Mouse (Mus musculus): ENCODE measurements around the gene Trpc4ap.
A peak's percentile ranks its signal among the peaks of the same experiment; 100 is the strongest.

Trpc4ap gene

DNA sequence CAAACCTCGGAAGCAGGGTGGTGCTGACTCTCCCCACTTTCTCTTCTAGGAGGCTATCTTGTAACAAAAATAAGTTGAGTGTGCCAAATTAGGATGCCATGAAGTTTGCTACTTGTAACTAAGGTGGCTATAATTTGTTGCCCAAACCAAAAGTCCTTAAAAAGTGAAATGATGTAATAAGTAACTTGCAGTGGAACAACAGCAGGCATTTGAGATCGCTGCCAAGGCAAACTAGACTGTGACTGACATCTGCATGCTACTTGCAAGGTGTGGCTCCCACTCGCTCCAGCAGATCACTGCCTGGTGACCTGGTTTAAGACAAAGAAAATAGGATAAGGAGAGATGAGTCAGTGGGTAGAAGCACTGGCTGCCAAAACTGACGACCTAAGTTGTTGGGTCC is 952 bp upstream of the Trpc4ap start:
- DNase-seq, result no peak

DNA sequence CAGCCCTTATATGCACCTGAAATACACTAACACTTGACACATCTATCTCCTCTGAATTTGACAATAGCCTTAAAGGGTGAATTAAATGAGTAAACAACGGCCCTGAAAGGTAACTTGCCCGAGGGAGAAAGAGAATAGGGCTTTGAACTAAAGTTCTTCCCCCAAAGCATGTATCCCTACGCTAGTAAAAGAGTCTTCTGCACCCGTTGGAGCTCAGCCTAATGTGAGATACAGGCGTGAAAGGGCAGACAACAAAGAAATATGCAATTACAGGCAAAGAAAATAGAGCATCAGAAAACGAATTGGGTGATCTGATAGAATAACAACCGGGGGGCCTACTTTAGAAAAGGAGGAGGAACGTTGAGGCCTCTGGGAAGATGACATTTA is 855 bp downstream of the Trpc4ap start:
- DNase-seq, result no peak

GRCm38 (mm10) chr2:155689211-155689610 is 3.0 kb downstream of the Trpc4ap start:
- DNase-seq, result no peak

- DNase-seq, result no peak
Measured at GRCm38 (mm10) chr2:155687746-155688145, 4.4 kb downstream of the Trpc4ap start.

- DNase-seq, result no peak
Measured at GRCm38 (mm10) chr2:155686572-155686971, 5.6 kb downstream of the Trpc4ap start.

- DNase-seq, result no peak
Measured at GRCm38 (mm10) chr2:155683821-155684220, 8.4 kb downstream of the Trpc4ap start.

GRCm38 (mm10) chr2:155683137-155683536 is 9.0 kb downstream of the Trpc4ap start:
- no peak for DNase-seq

DNA sequence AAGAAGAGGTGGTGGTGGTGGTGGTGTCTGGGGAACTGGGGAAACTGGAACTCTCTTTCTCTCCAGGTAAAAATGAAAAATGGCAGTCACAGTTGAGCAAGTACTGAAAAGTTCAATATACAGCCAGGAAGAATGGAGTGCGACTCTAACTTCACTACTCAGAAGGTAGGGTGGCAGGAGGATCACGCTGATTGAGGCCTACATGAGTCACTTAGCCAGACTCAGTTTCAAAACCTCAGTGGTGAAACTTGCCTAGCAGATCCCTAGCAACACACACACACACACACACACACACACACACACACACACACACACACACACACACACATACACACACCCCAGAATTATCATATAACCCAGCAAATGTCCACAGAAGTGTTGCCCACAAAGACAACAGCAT is 10.3 kb downstream of the Trpc4ap start:
- no peak for DNase-seq

- no peak for DNase-seq
Measured at GRCm38 (mm10) chr2:155681194-155681593, 11.0 kb downstream of the Trpc4ap start.

DNA sequence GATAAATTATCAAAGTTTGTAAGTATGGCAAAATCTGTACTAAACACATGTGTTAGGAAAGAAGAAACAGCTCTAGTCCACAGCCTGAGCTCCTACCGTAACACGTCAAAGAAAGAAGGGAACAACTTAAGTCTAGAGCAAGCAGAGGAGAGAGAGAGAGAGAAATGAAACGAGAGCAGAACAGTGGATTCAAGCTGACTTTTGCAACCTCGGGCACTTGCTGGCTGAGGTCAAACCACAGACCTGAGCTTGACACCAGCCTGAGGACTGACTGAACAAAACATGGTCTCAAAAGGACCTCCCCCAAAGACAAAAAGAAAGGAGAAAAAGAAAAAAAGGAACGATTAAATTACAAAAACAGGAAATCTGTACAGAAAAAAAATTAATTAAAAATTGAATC is 11.6 kb downstream of the Trpc4ap start:
- no peak for DNase-seq

- DNase-seq, result no peak
Measured at GRCm38 (mm10) chr2:155679586-155680110, 12.5 kb downstream of the Trpc4ap start.

- no peak for DNase-seq
Measured at GRCm38 (mm10) chr2:155675118-155675517, 17.1 kb downstream of the Trpc4ap start.

DNA sequence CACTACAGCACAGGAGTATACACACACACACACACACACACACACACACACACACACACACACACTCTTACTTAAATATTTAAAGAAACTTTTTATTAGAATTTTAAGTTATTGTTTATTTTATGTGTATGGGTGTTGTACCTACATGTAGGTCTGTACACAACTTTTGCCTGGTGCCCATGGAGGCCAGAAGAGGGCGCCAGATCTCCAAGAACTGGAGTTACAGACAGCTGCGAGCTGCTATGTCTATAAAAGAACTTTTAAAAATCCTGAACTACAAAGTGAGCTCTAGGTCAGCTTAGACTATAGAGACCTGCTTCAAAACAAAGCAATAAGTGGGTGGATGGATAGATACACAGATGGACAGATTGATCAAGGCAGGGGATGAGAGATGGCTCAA is 18.6 kb downstream of the Trpc4ap start:
- peak; percentile 81 to 82 for DNase-seq

DNA sequence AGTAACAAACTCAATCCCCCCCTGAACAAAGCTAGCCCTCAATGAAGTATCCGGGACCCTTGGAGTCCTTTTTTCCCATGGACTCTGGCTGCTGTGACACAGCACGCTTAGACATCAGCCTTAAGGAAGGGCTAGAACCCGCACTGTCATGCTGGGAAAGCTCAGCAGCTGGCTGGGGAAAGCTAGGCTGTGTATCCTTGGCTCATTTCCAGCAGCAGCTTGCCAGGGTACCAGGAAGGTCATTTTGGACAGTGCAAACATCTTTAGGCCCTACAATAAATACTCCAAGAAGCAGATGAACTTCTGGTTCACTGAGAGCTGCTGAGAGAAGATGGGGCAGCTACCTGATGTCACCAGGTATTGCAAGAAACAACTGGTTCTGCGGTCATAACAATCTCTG is 20.9 kb downstream of the Trpc4ap start:
- DNase-seq, result peak; percentile 49 to 59

DNA sequence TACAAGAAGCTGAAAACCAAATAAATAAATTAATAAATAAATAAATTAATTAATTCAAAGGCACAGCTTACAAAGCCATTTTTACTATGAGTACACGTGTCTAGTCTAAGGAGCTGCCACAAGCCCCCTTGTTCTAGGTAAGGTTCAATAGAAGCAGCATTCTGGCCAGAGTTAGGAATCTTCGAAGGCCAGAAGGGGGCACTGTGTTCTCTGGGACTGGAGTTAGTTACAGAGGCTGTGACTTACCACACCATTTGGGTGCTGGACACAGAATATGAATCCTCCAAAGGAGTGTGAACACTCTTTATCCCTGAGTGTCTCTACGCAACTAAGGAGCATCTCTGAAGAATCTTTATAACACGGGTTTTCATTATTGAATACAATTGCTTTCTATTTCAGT is 23.7 kb downstream of the Trpc4ap start:
- DNase-seq, result peak; percentile 65 to 71

- no peak for DNase-seq
Measured at GRCm38 (mm10) chr2:155667881-155668280, 24.3 kb downstream of the Trpc4ap start.

GRCm38 (mm10) chr2:155663910-155664460 is 28.2 kb downstream of the Trpc4ap start:
- no peak for DNase-seq

DNA sequence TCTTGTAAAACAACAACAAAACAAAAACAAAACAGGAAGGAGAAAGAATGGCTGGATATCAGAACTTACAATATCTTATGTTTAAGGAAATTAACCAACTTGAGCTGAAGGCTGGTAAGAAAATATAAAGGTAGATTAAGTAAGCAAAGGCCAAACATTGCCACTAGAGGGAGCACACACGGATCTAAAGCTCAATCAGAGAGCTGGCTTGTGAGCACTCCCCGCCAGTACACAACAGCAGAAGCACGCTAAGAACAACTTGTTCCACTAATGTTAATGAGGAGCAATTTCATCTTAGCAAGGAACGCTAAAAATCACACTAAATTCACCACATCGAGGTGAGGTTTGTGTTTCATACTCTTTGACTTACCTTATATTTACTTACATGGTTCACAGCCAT is 29.1 kb downstream of the Trpc4ap start:
- peak; percentile 79 to 82 for DNase-seq

DNA sequence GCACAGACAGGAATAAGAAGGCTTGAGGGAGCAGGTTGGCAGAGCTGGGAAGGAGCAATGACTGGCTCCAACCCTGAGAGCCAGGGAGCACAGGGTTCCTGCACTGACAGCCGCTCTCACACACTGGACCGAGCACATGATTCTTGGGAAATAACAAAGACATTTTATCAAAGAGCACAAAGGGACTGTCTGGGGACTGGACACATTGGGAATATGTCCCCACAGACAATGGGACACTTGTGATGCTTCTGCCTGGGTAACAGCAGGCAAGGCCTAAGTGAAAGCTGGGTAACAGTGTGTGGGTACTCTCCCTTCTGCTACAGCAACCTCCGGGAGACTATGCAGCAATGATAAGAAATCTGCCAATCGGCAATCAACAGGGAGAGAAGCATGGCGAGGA is 29.8 kb downstream of the Trpc4ap start:
- DNase-seq, result no peak

DNA sequence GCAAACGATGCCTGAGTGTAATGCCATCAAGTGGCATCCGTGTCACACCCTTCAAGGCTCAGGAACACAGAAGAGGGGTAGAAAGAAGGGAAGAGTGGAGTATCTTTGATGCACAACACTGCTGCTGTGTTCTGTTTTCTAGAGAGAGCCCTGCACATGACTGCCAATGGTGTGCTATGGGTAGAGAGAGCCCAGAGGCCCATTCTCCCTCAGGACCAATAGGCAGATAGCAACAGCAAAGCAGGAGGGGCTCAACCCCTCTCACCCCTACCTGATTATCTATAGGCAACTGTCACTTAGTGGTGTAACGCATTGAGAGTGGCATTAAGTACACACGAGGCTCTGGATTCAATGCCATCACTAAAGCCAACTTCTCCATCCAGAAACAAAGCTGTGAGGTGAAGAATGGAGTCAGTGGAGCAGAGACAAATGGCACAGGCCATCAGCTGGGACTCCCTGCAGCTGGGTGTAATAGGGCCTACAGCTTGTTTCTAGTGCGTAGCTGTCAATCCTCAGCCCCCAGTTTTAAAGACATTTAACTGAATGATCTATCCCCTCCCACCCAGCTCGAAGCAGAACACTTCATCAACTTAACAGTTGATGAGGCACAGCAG is 36.3 kb downstream of the Trpc4ap start:
- DNase-seq, result no peak

DNA sequence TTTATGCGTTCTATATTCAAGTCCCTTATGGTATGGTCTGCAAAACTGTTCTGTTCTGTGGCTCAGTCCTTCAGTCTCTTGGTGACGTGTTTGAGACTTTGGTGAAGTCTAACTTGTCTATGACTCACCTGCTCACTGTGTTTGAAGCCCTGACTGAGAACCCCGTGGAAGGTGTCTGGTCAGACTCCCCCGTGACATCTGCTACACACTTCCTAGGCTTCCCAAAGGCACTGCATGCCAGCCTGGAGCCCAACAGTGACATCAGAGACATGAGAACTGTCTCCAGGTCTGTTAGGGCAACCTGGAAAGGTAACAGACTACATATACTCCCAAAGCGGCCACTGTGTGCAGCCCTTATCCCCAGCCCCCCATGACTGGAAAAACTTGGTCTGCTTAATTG is 39.6 kb downstream of the Trpc4ap start:
- no peak for DNase-seq

DNA sequence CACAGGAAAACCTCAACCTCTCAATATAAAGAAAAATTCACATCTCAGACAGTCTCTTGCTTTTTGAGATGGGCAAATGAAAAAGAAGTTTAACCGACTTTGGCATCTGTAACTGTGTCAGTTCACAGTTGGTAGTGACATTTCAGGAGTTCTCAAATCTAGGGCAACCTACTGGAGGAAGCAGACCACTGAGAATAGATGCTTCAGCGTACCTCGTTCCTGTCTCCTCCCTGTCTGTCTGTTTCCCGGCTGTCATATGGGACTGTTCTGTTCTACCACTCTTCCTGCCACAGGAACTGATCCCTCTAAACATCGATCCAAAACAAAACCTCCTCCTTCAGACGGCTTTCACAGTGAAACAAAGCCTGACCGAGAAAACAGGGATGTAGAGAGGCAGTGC is 46.4 kb downstream of the Trpc4ap start:
- no peak for DNase-seq

DNA sequence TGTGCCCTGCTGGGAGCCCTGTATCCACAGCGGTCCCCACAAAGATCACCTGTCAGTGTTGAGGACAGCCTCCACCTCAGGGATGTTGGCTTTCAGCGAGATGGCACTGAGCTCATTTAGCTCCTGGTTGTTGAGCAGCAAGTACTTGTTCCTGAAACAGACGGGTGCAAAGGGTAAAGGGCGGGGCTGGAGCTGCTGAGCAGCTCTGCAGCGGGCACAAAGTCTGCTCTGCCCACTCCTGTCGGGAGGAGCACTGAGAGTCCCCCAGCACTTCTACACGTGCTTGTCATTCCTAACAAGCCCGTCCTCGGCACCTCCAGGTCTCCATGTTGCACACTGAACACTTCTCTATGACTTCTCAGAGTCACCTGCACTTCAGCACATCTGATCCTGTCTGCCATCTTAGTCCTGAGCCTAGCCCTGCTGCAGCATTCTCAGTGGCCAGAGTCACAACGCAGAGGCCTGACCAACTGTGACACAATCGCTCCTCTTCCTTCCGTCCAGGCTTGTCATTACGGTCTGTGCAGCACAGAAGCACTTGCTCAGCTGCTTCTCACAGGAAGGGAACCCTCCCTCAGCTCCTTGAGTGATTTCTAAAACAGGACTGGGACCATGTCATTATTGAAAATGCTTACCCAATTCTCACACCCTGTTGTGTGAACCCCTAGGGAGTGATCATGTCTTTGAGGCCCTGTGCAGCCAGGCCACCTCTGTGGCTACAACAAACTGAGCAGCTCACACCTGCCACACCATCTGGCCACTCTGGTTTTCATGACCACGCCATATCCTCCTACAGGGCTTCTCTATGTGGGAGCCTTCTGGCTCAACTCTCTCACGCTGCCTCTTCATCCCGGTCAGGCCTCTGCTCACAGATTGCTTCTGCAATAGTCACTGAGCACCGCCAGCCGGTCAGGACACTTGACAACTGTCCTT is 50.4 kb downstream of the Trpc4ap start:
- peak; percentile 76 to 84 for DNase-seq

GRCm38 (mm10) chr2:155640656-155641055 is 51.5 kb downstream of the Trpc4ap start:
- DNase-seq, result peak; percentile 92 to 94
